Mouse (Mus musculus) retina, postnatal 1 day (tissue): Measurements from ENCODE around the gene Fsd2.

ENCODE experiments used
- DNase-seq: peaks from one replicate; pipeline ENCODE4 v3.0.0-alpha.2; 2012

Gene Fsd2

GRCm38 (mm10) chr7:81571941-81572441 lies 5.2 kb upstream of the Fsd2 start:
- DNase-seq, result no peak

DNA sequence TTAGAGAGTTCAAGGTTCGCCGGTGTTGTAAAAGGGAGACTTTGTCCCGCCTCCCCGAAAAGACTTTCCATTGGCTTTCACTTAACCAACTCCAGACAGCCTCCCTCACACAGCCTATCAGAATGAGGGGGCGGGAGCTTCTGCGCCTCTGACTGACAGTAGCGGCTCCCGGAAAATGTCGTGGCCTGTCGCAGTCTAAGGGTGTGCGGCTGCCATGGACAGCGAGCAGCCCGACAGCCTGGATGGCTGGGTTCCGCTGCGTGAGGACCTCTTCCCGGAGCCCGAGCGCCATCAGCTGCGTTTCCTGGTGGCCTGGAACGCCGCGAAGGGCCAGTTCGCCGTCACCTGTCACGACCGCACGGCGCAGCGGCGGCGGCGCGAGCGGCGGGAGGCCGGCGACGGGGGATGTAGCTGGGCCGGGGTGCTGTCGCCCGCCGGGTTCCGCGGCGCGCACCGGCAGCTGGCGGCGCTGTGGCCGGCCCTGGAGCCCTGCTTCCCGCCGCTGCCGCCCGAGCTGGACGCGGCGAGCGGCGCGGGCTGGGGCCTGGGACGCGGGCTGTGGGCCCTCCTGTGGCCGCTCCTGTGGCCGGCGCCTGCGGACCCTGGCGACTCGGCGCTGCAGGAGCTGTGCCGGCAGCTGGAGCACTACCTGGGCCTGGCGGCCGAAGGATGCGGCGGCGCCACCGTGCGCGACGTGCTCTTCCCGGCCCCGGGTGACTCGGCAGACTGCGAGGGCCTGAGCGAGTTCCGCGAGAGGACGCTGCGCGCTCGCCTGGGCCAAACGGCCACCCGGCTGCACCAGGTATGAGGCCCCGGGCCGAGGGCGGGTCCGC lies 4.6 kb upstream of the Fsd2 start, which contains the start of gene Whamm:
Whamm (plus strand) TSS at position 159 of the 833 bp plus-strand sequence.
- peak; percentile 97 for DNase-seq

- no peak for DNase-seq
Observed at GRCm38 (mm10) chr7:81570752-81571107, 4.0 kb upstream of the Fsd2 start.

DNA sequence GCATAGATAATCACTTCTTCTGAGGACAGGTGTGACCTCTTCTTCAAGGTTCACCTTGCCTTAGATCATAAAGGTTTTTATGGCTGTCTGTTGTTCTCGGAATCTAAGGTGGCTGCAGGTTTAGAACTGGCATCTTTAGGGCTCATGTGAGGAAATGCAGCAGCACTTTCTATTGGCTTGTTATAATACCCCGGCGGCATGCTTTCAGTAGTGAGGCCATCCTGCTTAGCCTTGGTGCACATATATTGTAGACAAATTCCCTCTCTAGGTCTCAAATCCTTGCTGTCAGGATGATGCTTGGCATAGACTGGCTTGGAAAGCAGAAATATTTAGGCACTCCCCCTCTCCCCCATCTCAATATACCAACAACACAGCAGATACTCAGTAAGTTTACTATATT lies 3.5 kb upstream of the Fsd2 start:
- DNase-seq, result no peak

DNA sequence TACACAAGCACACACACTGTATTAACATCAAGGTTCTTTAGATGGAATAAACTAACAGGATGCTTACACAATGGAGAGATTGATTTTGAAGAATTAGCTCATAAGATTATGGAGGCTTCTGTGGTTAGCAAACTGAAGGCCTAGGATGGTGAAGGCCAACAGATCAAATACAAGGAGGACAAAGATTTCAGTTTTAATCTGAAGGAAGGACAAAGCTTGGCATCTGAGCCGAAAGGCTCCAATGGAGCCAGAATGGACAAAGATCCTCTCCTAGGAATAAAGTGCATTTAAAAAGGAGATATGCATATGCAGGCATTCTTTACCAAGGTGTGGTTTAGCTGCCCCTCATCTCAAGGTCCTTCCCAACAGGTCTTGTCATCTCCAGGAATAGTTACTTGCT lies 3.1 kb upstream of the Fsd2 start:
- no peak for DNase-seq

DNA sequence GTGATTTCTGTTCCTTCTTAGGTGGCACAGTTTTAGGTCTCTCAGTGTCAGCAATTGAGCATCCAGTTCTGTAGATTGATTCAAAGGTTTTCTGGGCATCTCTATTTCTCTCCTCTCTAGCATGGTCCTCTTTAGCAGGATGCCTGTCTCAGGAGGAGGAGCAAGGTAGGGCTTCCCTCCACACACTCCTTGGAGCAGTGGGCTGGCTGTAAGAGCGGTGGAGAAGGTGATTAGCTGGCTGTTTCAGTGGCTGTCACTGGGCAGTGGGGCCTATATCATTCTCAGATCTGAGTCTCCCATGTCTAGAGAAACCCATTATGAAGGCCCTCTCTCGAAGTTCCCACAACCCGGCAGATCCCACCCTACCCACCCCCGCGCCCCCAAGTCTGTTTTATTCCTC lies 652 bp upstream of the Fsd2 start:
- DNase-seq, result no peak

DNA sequence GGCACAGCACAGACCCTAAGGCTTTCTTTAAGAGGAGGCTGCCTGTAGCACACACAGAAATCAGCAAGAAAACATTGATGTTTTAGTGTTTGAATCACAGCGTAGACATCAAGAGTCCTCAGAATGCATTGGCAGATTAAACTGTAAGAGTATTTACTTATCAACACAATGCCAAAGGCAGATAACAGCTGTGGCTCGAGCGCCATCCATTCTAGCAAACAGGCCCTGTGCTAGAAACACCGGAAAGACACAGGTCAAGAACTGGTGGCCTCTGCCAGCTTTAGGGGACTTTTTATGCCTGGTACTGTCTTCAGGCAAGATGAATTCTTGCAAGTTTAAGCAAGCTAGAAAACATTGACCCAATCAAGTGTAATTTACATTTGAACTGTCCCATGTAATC lies 412 bp downstream of the Fsd2 start:
- DNase-seq, result no peak

- peak; percentile 61 for DNase-seq
Observed at GRCm38 (mm10) chr7:81565381-81566055, 1.2 kb downstream of the Fsd2 start.

DNA sequence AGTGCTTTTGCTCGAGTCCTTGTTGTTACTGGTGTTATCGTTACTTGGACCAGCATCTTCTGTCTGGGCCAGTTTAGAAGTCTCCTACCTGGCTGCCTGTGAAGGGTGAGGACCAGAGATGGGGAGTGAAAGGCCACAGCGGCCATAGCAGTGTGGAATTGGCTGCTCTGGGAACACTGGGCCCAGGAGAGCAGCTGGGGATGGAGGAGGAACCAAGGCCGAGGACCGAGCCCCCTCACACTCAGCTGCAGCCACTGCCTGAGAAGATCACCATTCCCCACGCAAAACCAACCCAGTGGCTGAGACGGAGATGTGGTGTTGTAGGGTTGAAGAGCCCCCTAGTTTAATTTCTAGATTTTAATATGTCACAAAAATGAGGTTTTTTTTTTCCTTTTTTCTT lies 2.0 kb downstream of the Fsd2 start:
- DNase-seq, result no peak

DNA sequence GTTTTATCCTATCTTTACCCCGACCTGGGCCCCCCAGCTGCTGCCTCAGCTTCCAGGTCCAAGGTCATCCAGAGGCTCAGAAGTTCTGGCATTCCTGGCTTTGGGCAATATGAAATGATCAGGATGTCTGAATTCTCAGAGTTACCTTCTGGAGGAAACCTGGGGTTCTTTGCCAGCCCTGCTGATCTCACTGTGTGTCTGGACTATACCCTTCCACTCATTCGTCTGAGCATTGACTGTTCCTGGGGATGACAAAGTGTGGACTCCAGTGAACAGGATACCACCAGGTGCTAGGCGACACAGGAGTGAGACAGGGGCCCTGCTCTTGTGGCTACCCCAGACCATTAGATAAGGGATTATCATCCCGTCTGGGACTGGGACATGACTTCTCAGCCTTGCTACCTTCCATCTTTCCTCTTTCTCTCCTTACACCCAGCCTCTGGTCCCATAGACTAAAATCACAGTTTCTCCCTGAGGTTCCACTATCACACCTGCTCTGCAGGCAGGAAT lies 3.2 kb downstream of the Fsd2 start:
- DNase-seq, result no peak

- DNase-seq, result no peak
Observed at GRCm38 (mm10) chr7:81561211-81561610, 5.5 kb downstream of the Fsd2 start.

DNA sequence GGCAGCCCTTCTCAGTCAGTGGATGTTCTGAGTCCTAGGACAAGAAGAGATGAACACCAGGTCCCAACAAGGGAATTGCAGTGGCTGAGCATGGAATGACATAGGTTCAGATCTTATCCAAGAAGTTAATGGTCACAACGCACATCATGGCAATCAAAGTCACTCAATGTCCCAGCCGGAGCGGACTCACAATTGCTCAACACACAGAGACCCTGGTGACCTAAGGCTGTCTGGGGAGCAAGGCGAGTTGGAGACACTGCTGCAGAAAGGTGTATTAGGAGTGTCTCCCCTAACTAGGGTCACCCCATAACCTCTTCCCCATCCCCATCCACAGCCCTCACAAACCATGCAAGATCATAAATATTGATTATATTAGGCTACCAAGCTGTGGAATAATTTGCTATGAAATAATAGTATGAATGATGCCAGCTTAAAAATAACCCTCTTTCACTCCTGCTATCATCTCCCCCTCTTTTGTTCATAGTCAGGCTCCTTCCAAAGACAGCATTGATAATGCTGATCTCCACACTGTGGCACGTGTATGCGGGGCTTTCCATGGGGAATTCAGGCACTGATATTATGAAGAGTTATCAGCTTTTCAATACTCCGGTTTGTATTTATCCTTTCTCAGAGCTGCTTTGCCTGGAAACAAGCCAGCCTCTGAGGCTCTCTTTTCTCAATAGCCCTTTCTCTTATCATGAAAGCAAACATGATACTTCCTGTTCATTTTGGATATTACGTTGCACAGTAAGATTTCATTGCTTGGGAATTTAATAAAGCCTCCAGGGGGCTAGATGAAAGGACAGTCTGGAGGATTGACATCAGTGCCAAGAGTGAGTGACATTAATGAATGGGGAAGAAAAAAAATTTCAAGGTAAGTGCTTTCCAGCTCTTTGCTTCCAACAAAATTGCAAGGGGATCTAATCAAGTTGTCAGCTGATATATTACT lies 6.4 kb downstream of the Fsd2 start:
- DNase-seq, result no peak

DNA sequence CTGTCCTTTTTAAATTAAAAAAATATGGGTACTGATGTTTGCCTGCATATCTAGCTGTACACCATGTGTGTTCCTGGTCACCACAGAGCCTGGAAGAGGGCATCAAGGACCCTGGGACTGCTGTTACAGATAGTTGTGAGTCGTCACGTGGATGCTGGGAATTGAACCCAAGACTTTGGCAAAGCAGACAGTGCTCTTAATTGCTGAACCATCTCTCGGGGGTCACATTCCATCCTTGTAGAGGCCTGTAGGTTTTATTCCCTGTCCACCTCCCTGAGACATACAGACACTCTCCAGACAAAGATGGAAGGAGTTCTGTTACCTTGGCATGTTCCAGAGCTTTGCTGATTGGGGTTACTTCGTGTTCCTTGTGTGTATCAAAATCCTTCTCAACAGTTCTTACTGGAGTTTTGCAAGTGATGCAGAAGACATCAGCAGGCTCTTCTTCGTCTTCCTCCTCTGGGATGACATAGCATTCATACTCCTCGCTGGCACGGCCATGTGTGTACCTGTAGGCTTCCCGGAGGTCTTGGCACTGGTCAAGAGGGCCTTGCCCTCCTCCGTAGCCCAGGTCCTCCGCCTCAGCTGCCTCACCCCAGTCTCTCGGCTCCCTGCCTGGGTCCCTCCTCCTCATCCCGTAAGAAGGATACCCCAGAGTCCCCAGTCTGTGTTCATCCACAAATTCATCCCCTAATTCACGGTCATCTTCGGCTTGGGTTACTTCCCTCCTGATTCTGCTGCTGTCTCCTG lies 7.3 kb downstream of the Fsd2 start:
- no peak for DNase-seq

- DNase-seq, result no peak
Observed at GRCm38 (mm10) chr7:81557985-81558360, 8.8 kb downstream of the Fsd2 start.

DNA sequence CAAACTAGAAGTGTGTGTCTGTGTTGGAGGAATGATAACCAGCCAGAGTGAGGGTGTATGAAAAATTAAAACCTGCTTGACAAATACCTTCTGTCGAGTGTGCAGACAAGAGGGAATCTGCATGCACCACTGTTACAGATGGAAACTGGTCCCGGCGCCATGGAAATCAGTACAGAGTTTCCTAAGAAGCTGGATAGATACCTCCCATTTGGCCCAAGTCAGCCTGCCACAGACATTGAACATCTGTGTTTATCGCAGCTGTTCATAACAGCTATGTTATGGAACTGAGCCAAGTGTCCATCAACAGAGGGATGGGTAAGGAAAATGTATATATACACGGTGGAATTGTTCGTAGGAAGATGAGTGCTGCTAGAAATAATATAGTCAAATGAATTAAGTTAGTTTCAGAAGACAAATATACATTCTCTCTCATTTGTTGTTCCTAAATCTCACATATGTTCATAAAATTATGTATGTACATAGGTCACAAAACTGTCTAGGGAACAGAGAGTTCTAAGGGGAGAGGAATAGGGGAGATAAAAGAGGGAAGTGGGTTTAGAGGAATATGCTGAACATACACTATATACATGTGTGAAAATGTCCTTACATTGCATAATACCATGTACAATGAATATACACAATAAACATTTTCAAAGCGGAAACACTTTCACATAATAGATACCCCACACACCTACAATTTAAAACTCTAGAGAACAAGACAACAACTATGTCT lies 9.3 kb downstream of the Fsd2 start:
- no peak for DNase-seq

- no peak for DNase-seq
Observed at GRCm38 (mm10) chr7:81556839-81557238, 9.9 kb downstream of the Fsd2 start.

GRCm38 (mm10) chr7:81554369-81554768 lies 12.4 kb downstream of the Fsd2 start:
- peak; percentile 54 for DNase-seq

DNA sequence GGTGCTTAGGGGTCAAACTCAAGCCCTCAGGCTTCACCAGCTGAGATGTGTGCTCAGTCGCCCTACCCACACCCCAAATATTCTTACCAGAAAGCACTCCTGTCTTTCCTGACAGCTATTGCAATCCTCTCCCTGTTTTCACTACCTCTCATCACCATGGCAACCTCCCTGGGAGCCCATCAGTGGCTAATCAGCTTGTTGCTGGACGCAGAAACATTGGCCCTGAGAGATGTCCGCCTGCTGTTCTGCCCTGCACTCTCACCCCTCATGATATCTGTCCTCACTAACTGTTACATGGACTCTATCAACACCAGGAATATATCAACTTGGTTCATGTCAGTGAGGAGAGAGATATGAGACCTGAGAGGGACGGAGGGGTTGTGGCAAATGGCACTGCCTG lies 13.2 kb downstream of the Fsd2 start:
- DNase-seq, result no peak

GRCm38 (mm10) chr7:81548864-81549263 lies 17.9 kb downstream of the Fsd2 start:
- DNase-seq, result no peak

DNA sequence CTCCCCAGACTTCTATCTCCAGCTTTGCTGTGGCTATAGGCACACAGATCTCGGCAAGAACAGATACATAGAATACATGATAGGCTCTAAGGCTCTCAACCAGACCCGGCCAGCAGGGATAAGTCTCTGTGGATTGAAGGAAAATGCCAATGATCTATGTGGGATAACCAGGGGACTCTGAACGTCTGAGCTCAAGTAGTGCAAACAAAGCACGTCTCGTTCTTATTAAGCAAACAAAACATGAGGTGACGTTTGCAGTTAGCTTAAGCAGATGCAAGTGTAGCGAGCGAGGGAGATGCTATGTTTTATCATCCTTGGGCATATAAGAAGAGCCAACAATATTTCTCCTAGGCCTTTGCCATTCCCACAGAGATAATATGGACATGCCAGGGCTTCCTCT lies 23.8 kb downstream of the Fsd2 start:
- DNase-seq, result no peak

- DNase-seq, result peak; percentile 24
Observed at GRCm38 (mm10) chr7:81541924-81542524, 24.7 kb downstream of the Fsd2 start.
